Mouse (Mus musculus) T-helper 2 cell (primary cell): ENCODE data around the gene Coq8b.

Experiments
- in situ Hi-C: fragments of 300-600 bp; cut with MboI, MseI; formaldehyde crosslinking; loops from one replicate; pipeline ENCODE4 v1.15.1; 2025; ENCODE audit warnings: high pct_unique_total_duplicates

Gene Coq8b

GRCm38 (mm10) chr7:27232781-27233281 is at the start of gene Coq8b:
Gene Coq8b, plus strand, starts transcription at chr7:27233023.
- in situ Hi-C loops, result loop anchor here (10.0 kb wide), 1 partner anchor 58 kb away; the partner anchor contains the start of gene Rab4b

- in situ Hi-C loops, result loop anchor here (25.0 kb wide), 1 partner anchor 1448 kb away; no protein-coding TSS in a partner anchor
Measured at GRCm38 (mm10) chr7:27184964-27185363, 47.9 kb upstream of the Coq8b start.

- in situ Hi-C loops, result loop anchor here (25.0 kb wide), 1 partner anchor 1449 kb away; no protein-coding TSS in a partner anchor
Measured at GRCm38 (mm10) chr7:27185986-27186385, 46.8 kb upstream of the Coq8b start.

GRCm38 (mm10) chr7:27189271-27189931 is 43.4 kb upstream of the Coq8b start:
- in situ Hi-C loops, result loop anchor here (25.0 kb wide), 1 partner anchor 1452 kb away; no protein-coding TSS in a partner anchor

GRCm38 (mm10) chr7:27192434-27192833 is 40.4 kb upstream of the Coq8b start:
- in situ Hi-C loops, result loop anchor here (5.0 to 25.0 kb wide), 2 partner anchors 35 to 1455 kb away; partner anchors contain the start of gene Itpkc

GRCm38 (mm10) chr7:27193731-27194130 is 39.1 kb upstream of the Coq8b start:
- in situ Hi-C loops, result loop anchor here (5.0 to 25.0 kb wide), 2 partner anchors 34 to 1456 kb away; partner anchors contain the start of gene Itpkc

GRCm38 (mm10) chr7:27195681-27196611 is 36.9 kb upstream of the Coq8b start, which contains the start of the genes BC024978 and Snrpa:
Gene BC024978, plus strand, starts transcription at chr7:27195781.
Gene Snrpa, minus strand, starts transcription at chr7:27196271.
- in situ Hi-C loops, result loop anchor here (25.0 kb wide), 1 partner anchor 1459 kb away; no protein-coding TSS in a partner anchor

- in situ Hi-C loops, result loop anchor here (25.0 kb wide), 1 partner anchor 1460 kb away; no protein-coding TSS in a partner anchor
Measured at GRCm38 (mm10) chr7:27197136-27197535, 35.7 kb upstream of the Coq8b start.

- in situ Hi-C loops, result loop anchor here (25.0 kb wide), 1 partner anchor 1460 kb away; no protein-coding TSS in a partner anchor
Measured at GRCm38 (mm10) chr7:27197634-27198033, 35.2 kb upstream of the Coq8b start.

- in situ Hi-C loops, result loop anchor here (25.0 kb wide), 1 partner anchor 1461 kb away; no protein-coding TSS in a partner anchor
Measured at GRCm38 (mm10) chr7:27198355-27198754, 34.5 kb upstream of the Coq8b start.

GRCm38 (mm10) chr7:27198779-27199178 is 34.0 kb upstream of the Coq8b start:
- in situ Hi-C loops, result loop anchor here (25.0 kb wide), 1 partner anchor 1461 kb away; no protein-coding TSS in a partner anchor

GRCm38 (mm10) chr7:27203730-27204449 is 28.9 kb upstream of the Coq8b start:
- in situ Hi-C loops, result no loop called here

- in situ Hi-C loops, result no loop called here
Measured at GRCm38 (mm10) chr7:27212626-27213025, 20.2 kb upstream of the Coq8b start.

GRCm38 (mm10) chr7:27218586-27218985 is 14.2 kb upstream of the Coq8b start:
- in situ Hi-C loops, result no loop called here

- in situ Hi-C loops, result no loop called here
Measured at GRCm38 (mm10) chr7:27219937-27220336, 12.9 kb upstream of the Coq8b start.

- in situ Hi-C loops, result no loop called here
Measured at GRCm38 (mm10) chr7:27221939-27222338, 10.9 kb upstream of the Coq8b start.

GRCm38 (mm10) chr7:27222538-27222937 is 10.3 kb upstream of the Coq8b start:
- in situ Hi-C loops, result no loop called here

GRCm38 (mm10) chr7:27224877-27225575 is 7.8 kb upstream of the Coq8b start:
- in situ Hi-C loops, result loop anchor here (5.0 kb wide), 1 partner anchor 33 kb away; no protein-coding TSS in a partner anchor

GRCm38 (mm10) chr7:27227276-27227675 is 5.5 kb upstream of the Coq8b start:
- in situ Hi-C loops, result loop anchor here (5.0 kb wide), 1 partner anchor 35 kb away; no protein-coding TSS in a partner anchor

GRCm38 (mm10) chr7:27227676-27228075 is 5.1 kb upstream of the Coq8b start:
- in situ Hi-C loops, result loop anchor here (5.0 kb wide), 1 partner anchor 35 kb away; no protein-coding TSS in a partner anchor
